Mouse (Mus musculus) heart, embryonic 10.5 days (tissue): ENCODE measurements at regions not wholly inside any gene's neighbourhood (a gene's known extent, or its start where the extent isn't known, plus 50 kb on each side); places are given as distances from the start of the nearest gene placed in this dataset.

ENCODE experiments used
- DNase-seq: peaks from one replicate; pipeline ENCODE4 v3.0.0-alpha.2; 2017; ENCODE audit warnings: low spot score
- H3K27ac ChIP-seq: fragments of 300-500 bp; sonication (generic); 2 replicates; pipeline ENCODE4 v1.5.1; 2016; ENCODE audit warnings: mild to moderate bottlenecking
- H3K27me3 ChIP-seq: fragments of 300-500 bp; sonication (generic); 2 replicates; pipeline ENCODE4 v1.6.1; 2016; ENCODE audit warnings: mild to moderate bottlenecking; ENCODE audit not compliant: poor library complexity, insufficient read depth, severe bottlenecking
- H3K36me3 ChIP-seq: fragments of 300-500 bp; sonication (generic); 2 replicates; pipeline ENCODE4 v1.6.1; 2016; ENCODE audit warnings: mild to moderate bottlenecking, moderate library complexity
- H3K4me1 ChIP-seq: fragments of 300-500 bp; sonication (generic); 2 replicates; pipeline ENCODE4 v1.6.1; 2016; ENCODE audit warnings: mild to moderate bottlenecking
- H3K4me3 ChIP-seq: fragments of 300-500 bp; sonication (generic); 2 replicates; pipeline ENCODE4 v1.5.1; 2016; ENCODE audit warnings: mild to moderate bottlenecking, moderate library complexity
- H3K9me3 ChIP-seq: fragments of 300-500 bp; sonication (generic); 2 replicates; pipeline ENCODE4 v1.6.1; 2016; ENCODE audit warnings: mild to moderate bottlenecking, moderate library complexity
- WGBS: fragments of 180-500 bp; shearing (Covaris S2); methylation state at CpG from one replicate; pipeline ENCODE4 v1.1.7; 2016; 5-methylcytosine and 5-hydroxymethylcytosine counted together

GRCm38 (mm10) chr3:104586342-104587175 lies 51.9 kb upstream of the Slc16a1 start:
- Histone ChIP-seq H3K36me3 (no peaks in the 10 kb centered on the region), H3K4me1 (peaks cover 7% of the 10 kb centered on the region), H3K27ac (no peak overlapping the region), H3K4me3 (no peak overlapping the region), H3K9me3 (no peaks in the 10 kb centered on the region), H3K27me3 (no peaks in the 10 kb centered on the region)
- DNase-seq: no peak
- WGBS: 87% methylated on average over 6 of the region's 6 CpGs

GRCm38 (mm10) chr3:104585303-104585702 lies 53.2 kb upstream of the Slc16a1 start:
- H3K9me3 ChIP-seq: no peaks in the 10 kb centered on the region
- H3K4me1 ChIP-seq: peaks cover 7% of the 10 kb centered on the region
- 15% methylated on average over 6 of the region's 6 CpGs for WGBS
- no peaks in the 10 kb centered on the region for H3K36me3 ChIP-seq
- no peak for DNase-seq
- H3K27ac ChIP-seq: peak overlapping the region; percentile 56; the same call in 1 of the 2 replicates
- no peak overlapping the region for H3K4me3 ChIP-seq
- H3K27me3 ChIP-seq: no peaks in the 10 kb centered on the region

- 55% methylated on average over 7 of the region's 7 CpGs for WGBS
- Histone ChIP-seq H3K4me3 (no peak overlapping the region), H3K4me1 (peaks cover 12% of the 10 kb centered on the region), H3K27ac (no peak overlapping the region), H3K27me3 (no peaks in the 10 kb centered on the region), H3K9me3 (no peaks in the 10 kb centered on the region), H3K36me3 (no peaks in the 10 kb centered on the region)
- DNase-seq: no peak
Observed at GRCm38 (mm10) chr3:104583236-104583635, 55.2 kb upstream of the Slc16a1 start.

- Histone ChIP-seq H3K27ac (no peak overlapping the region), H3K4me3 (no peak overlapping the region), H3K4me1 (peaks cover 12% of the 10 kb centered on the region), H3K9me3 (no peaks in the 10 kb centered on the region), H3K36me3 (no peaks in the 10 kb centered on the region), H3K27me3 (no peaks in the 10 kb centered on the region)
- no peak for DNase-seq
- 91% methylated on average over 10 of the region's 10 CpGs for WGBS
Observed at GRCm38 (mm10) chr3:104582521-104582920, 55.9 kb upstream of the Slc16a1 start.

GRCm38 (mm10) chr3:104579186-104579585 lies 59.3 kb upstream of the Slc16a1 start:
- Histone ChIP-seq H3K36me3 (no peaks in the 10 kb centered on the region), H3K27ac (no peak overlapping the region), H3K4me3 (no peak overlapping the region), H3K4me1 (peaks cover 5% of the 10 kb centered on the region; the same call in 1 of the 2 replicates), H3K27me3 (no peaks in the 10 kb centered on the region), H3K9me3 (no peaks in the 10 kb centered on the region)
- 74% methylated on average over 4 of the region's 4 CpGs for WGBS
- no peak for DNase-seq

GRCm38 (mm10) chr3:104578374-104578773 lies 60.1 kb upstream of the Slc16a1 start:
- WGBS: 53% methylated on average over 3 of the region's 3 CpGs
- Histone ChIP-seq H3K36me3 (no peaks in the 10 kb centered on the region), H3K4me3 (no peak overlapping the region), H3K9me3 (no peaks in the 10 kb centered on the region), H3K27ac (no peak overlapping the region), H3K4me1 (peaks cover 5% of the 10 kb centered on the region; the same call in 1 of the 2 replicates), H3K27me3 (no peaks in the 10 kb centered on the region)
- DNase-seq: no peak

GRCm38 (mm10) chr3:104577228-104577927 lies 61.1 kb upstream of the Slc16a1 start:
- H3K9me3 ChIP-seq: no peaks in the 10 kb centered on the region
- no peaks in the 10 kb centered on the region for H3K36me3 ChIP-seq
- peaks cover 5% of the 10 kb centered on the region; the same call in 1 of the 2 replicates for H3K4me1 ChIP-seq
- H3K4me3 ChIP-seq: no peak overlapping the region
- WGBS: 59% methylated on average over 5 of the region's 5 CpGs
- DNase-seq: no peak
- no peak overlapping the region for H3K27ac ChIP-seq
- H3K27me3 ChIP-seq: no peaks in the 10 kb centered on the region

- WGBS: 84% methylated on average over 5 of the region's 5 CpGs
- Histone ChIP-seq H3K27me3 (no peaks in the 10 kb centered on the region), H3K9me3 (no peaks in the 10 kb centered on the region), H3K27ac (no peak overlapping the region), H3K4me1 (peaks cover 4% of the 10 kb centered on the region), H3K36me3 (no peaks in the 10 kb centered on the region), H3K4me3 (no peak overlapping the region)
- DNase-seq: no peak
Observed at GRCm38 (mm10) chr3:104573277-104573940, 61.7 kb upstream of the Lrig2 start.

- 80% methylated on average over 10 of the region's 10 CpGs for WGBS
- Histone ChIP-seq H3K9me3 (no peaks in the 10 kb centered on the region), H3K27me3 (no peaks in the 10 kb centered on the region), H3K27ac (no peak overlapping the region), H3K4me3 (no peak overlapping the region), H3K36me3 (no peaks in the 10 kb centered on the region), H3K4me1 (peaks cover 5% of the 10 kb centered on the region)
- DNase-seq: no peak
Observed at GRCm38 (mm10) chr3:104571935-104572631, 60.4 kb upstream of the Lrig2 start.

GRCm38 (mm10) chr3:104565423-104566230 lies 53.9 kb upstream of the Lrig2 start:
- H3K9me3 ChIP-seq: no peaks in the 10 kb centered on the region
- no peaks in the 10 kb centered on the region for H3K36me3 ChIP-seq
- no peaks in the 10 kb centered on the region for H3K27me3 ChIP-seq
- no peak for DNase-seq
- H3K27ac ChIP-seq: peak overlapping the region; percentile 73
- H3K4me1 ChIP-seq: peaks cover 38% of the 10 kb centered on the region
- 39% methylated on average over 13 of the region's 13 CpGs for WGBS
- H3K4me3 ChIP-seq: no peak overlapping the region

- WGBS: 44% methylated on average over 2 of the region's 2 CpGs
- no peak for DNase-seq
- no peak overlapping the region for H3K4me3 ChIP-seq
- no peaks in the 10 kb centered on the region for H3K36me3 ChIP-seq
- H3K27me3 ChIP-seq: no peaks in the 10 kb centered on the region
- peak overlapping the region; percentile 73 for H3K27ac ChIP-seq
- H3K4me1 ChIP-seq: peaks cover 38% of the 10 kb centered on the region
- H3K9me3 ChIP-seq: no peaks in the 10 kb centered on the region
Observed at GRCm38 (mm10) chr3:104564857-104565256, 53.1 kb upstream of the Lrig2 start.

- H3K36me3 ChIP-seq: no peaks in the 10 kb centered on the region
- H3K9me3 ChIP-seq: no peaks in the 10 kb centered on the region
- WGBS: 21% methylated on average over 4 of the region's 4 CpGs
- H3K27me3 ChIP-seq: no peaks in the 10 kb centered on the region
- H3K27ac ChIP-seq: no peak overlapping the region
- H3K4me3 ChIP-seq: no peak overlapping the region
- DNase-seq: no peak
- H3K4me1 ChIP-seq: peaks cover 33% of the 10 kb centered on the region
Observed at GRCm38 (mm10) chr3:104561567-104561966, 49.8 kb upstream of the Lrig2 start.
